Mouse (Mus musculus) myocyte (in vitro differentiated cells): ENCODE measurements around the gene Ptprb. TPM values are rescaled to one million over a fixed set of nuclear protein-coding genes. Genes with fewer than 3 reads are reported as not detected.

Source experiments
- H3K27me3 ChIP-seq: one replicate; pipeline ENCODE4 v1.6.1; 2011; ENCODE audit not compliant: control insufficient read depth, insufficient read depth, insufficient read length
- H3K36me3 ChIP-seq: one replicate; pipeline ENCODE4 v1.6.1; 2011; ENCODE audit not compliant: control insufficient read depth, insufficient read depth
- H3K4me2 ChIP-seq: one replicate; pipeline ENCODE4 v1.6.1; 2011; ENCODE audit warnings: low read depth, control low read depth
- H3K4me3 ChIP-seq: one replicate; pipeline ENCODE4 v1.5.1; 2011; ENCODE audit warnings: mild to moderate bottlenecking, control low read depth, moderate library complexity
- H3K79me2 ChIP-seq: one replicate; pipeline ENCODE4 v1.6.1; 2011; ENCODE audit not compliant: control insufficient read depth, insufficient read depth
- H3ac ChIP-seq: one replicate; pipeline ENCODE4 v1.6.1; 2011; ENCODE audit not compliant: control insufficient read depth, insufficient read length
- CEBPB ChIP-seq: IDR thresholded peaks from 2 replicates; pipeline ENCODE4 v1.6.1; 2011; ENCODE audit warnings: mild to moderate bottlenecking, moderate library complexity; ENCODE audit not compliant: poor library complexity, insufficient read depth, severe bottlenecking
- E2F4 ChIP-seq: IDR thresholded peaks from one replicate; pipeline ENCODE4 v1.6.1; 2011; ENCODE audit warnings: mild to moderate bottlenecking, control low read depth, moderate library complexity; ENCODE audit not compliant: insufficient read depth
- MAX ChIP-seq: IDR thresholded peaks from one replicate; pipeline ENCODE4 v1.6.1; 2011; ENCODE audit warnings: low read depth, mild to moderate bottlenecking, control low read depth
- MYOD1 ChIP-seq, 3 experiments: IDR thresholded peaks; one replicate each; pipeline ENCODE4 v1.6.1; 2011; ENCODE audit warnings: control low read depth in 2 of 3, low read depth in 2 of 3, mild to moderate bottlenecking in 2 of 3, moderate library complexity in 1 of 3; ENCODE audit not compliant: insufficient read length in 2 of 3, control insufficient read depth in 1 of 3
- MYOG ChIP-seq, 3 experiments: IDR thresholded peaks; one replicate each; pipeline ENCODE4 v1.6.1; 2011; ENCODE audit warnings: control low read depth in 2 of 3, low read depth in 2 of 3, mild to moderate bottlenecking in 2 of 3; ENCODE audit not compliant: insufficient read length in 2 of 3, control insufficient read depth in 1 of 3, insufficient read depth in 1 of 3
- POLR2A ChIP-seq: IDR thresholded peaks from one replicate; pipeline ENCODE4 v1.6.1; 2011; ENCODE audit warnings: low read depth, mild to moderate bottlenecking, control low read depth, moderate library complexity; ENCODE audit not compliant: insufficient read length
- POLR2AphosphoS2 ChIP-seq: IDR thresholded peaks from one replicate; pipeline ENCODE4 v1.6.1; 2011; ENCODE audit warnings: low read depth, control low read depth; ENCODE audit not compliant: insufficient read length
- REST ChIP-seq: IDR thresholded peaks from one replicate; pipeline ENCODE4 v1.6.1; 2011; ENCODE audit warnings: mild to moderate bottlenecking, control low read depth, moderate library complexity; ENCODE audit not compliant: insufficient read depth, insufficient read length
- SRF ChIP-seq: IDR thresholded peaks from one replicate; pipeline ENCODE4 v1.6.1; 2011; ENCODE audit warnings: low read depth; ENCODE audit not compliant: control insufficient read depth, insufficient read length
- TCF12 ChIP-seq: IDR thresholded peaks from one replicate; pipeline ENCODE4 v1.6.1; 2011; ENCODE audit warnings: mild to moderate bottlenecking, control low read depth; ENCODE audit not compliant: poor library complexity, insufficient read depth, severe bottlenecking
- TCF3 ChIP-seq: IDR thresholded peaks from one replicate; pipeline ENCODE4 v1.6.1; 2011; ENCODE audit warnings: low read depth, control low read depth; ENCODE audit not compliant: insufficient read length
- USF1 ChIP-seq: IDR thresholded peaks from one replicate; pipeline ENCODE4 v1.6.1; 2011; ENCODE audit warnings: low read depth, mild to moderate bottlenecking, control low read depth, moderate library complexity
- polyA plus RNA-seq: library from polyadenylated mRNA; unstranded; fragments of >200 nt; fragmentation: generic; extraction: Trizol; gene quantifications from one replicate; pipeline ENCODE4 v1.2.1, GENCODE M21; 2012; ENCODE audit warnings: missing spikeins

Gene Ptprb
- polyA plus RNA-seq, 1 experiment = 0.01 TPM

DNA sequence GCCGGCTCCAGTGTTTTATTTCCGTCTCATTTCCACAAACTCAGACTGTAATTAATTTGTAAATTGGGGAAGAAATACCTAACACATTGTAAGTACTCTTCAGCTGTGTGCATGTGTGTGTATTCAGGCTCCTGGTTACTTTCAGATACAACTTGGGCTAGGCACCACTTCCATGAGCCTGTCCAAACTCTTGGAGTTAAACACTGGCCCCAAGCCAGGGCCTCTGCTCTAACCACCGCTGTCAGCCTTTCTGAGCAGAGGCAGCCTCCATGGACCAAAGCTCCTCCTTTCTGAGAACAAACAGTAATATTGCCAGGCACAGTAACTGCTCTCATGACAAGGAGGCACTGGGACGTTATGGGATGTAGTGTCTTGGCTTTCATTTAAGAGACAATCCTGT, 101.5 kb downstream of the Ptprb start:
- H3K79me2 ChIP-seq = no peaks in the 10 kb centered on the region
- H3K36me3 ChIP-seq = no peaks in the 10 kb centered on the region
- H3K4me2 ChIP-seq = no peak overlapping the region
- H3K4me3 ChIP-seq = no peak overlapping the region
- H3K27me3 ChIP-seq = no peaks in the 10 kb centered on the region
- TF ChIP-seq CEBPB = no peak
- TF ChIP-seq POLR2AphosphoS2 = no peak
- no peak for TF ChIP-seq MAX
- TF ChIP-seq TCF12 = no peak
- TF ChIP-seq SRF = no peak
- TF ChIP-seq USF1 = no peak
- no peak overlapping the region for H3ac ChIP-seq

DNA sequence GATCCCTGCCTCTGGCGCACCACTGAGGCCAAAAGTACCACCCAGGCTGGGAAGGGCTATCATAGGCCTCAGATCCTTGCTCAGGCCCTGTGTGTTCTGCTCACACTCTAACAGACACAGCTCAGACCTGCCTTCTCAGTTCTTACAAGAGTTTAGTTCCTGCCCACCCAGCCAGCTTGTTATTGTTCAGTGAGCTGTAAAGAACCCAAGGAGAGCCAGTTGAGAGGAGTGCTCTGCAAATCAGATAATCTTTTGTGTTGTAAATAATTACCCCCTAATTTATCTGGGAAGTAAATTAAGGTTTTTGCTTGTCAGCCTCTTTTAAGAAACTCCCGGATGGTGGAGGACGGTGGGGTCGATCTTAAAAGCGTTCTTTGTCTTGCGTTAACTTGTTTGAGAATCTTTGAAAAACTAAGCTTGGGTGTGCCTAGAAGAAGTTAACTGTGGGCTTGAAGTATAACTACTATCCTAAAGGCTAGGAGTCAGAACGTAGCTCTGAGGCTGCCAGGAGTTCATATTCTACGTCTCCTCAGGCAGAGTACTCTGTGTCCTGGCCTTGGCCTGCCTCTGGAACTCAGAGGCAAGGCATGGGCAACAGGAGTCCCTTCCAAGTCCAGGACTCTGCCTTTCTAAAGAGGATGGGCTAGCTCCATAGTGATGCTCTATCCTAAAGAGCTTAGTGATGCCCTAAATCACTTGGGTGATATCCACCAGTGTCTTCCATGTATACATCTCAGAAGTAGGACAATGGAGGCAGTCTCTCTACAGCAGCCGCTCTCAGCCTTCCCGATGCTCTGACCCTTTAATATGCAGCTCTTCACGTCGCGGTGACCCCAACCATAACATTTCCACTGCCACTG, 107.7 kb downstream of the Ptprb start:
- no peak overlapping the region for H3K4me3 ChIP-seq
- H3K36me3 ChIP-seq = no peaks in the 10 kb centered on the region
- H3K79me2 ChIP-seq = no peaks in the 10 kb centered on the region
- no peak overlapping the region for H3ac ChIP-seq
- H3K27me3 ChIP-seq = no peaks in the 10 kb centered on the region
- TF ChIP-seq MYOG (IDR thresholded peaks at IDR 0.05; ENCODE audit: control insufficient read depth in 1 of 3, insufficient read depth in 1 of 3, insufficient read length in 2 of 3, low read depth in 2 of 3) (no peak), TCF12 (no peak), USF1 (no peak), MYOD1 (IDR thresholded peaks at IDR 0.05; ENCODE audit: control insufficient read depth in 1 of 3, insufficient read length in 2 of 3, low read depth in 2 of 3) (no peak), REST (no peak), CEBPB (no peak), TCF3 (no peak), POLR2AphosphoS2 (no peak), POLR2A (no peak), MAX (no peak), E2F4 (no peak), SRF (no peak)
- H3K4me2 ChIP-seq = no peak overlapping the region

DNA sequence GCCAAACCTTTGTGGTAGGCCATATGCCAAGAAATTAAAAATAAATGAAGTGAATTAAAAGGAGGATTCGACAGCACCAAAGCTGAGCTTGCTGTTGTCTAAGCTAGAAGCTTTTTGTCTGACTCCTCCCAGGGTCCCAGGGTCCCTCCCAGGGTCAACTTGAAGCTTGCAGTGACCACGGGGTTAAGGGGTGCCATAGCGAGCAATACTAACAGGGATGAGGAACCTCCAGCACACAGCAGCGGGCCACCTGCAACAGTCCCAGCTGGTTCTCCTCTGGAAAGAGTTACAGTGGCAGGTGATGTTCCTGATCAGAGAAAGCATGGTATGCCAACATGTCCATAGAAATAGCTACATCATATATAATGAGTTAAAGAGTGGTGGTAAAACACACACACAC, 109.1 kb downstream of the Ptprb start:
- Histone ChIP-seq H3K36me3 (no peaks in the 10 kb centered on the region), H3ac (no peak overlapping the region), H3K4me3 (no peak overlapping the region), H3K27me3 (no peaks in the 10 kb centered on the region), H3K4me2 (no peak overlapping the region), H3K79me2 (no peaks in the 10 kb centered on the region)
- TF ChIP-seq POLR2A (no peak), E2F4 (no peak), POLR2AphosphoS2 (no peak), TCF12 (no peak), SRF (no peak), USF1 (no peak), MYOG (IDR thresholded peaks at IDR 0.05; ENCODE audit: control insufficient read depth in 1 of 3, insufficient read depth in 1 of 3, insufficient read length in 2 of 3, low read depth in 2 of 3) (no peak), CEBPB (no peak), TCF3 (no peak)

GRCm38 (mm10) chr10:116386391-116386885, 111.1 kb downstream of the Ptprb start:
- Histone ChIP-seq H3K4me3 (no peak overlapping the region), H3ac (no peak overlapping the region), H3K79me2 (no peaks in the 10 kb centered on the region), H3K27me3 (no peaks in the 10 kb centered on the region), H3K36me3 (no peaks in the 10 kb centered on the region), H3K4me2 (no peak overlapping the region)
- no peak for TF ChIP-seq TCF12
- no peak for TF ChIP-seq TCF3
- TF ChIP-seq POLR2AphosphoS2 = no peak
- TF ChIP-seq USF1 = no peak
- TF ChIP-seq POLR2A = no peak
- TF ChIP-seq MAX = no peak
- TF ChIP-seq MYOG (IDR thresholded peaks at IDR 0.05; ENCODE audit: control insufficient read depth in 1 of 3, insufficient read depth in 1 of 3, insufficient read length in 2 of 3, low read depth in 2 of 3) = no peak
- TF ChIP-seq SRF = no peak
- no peak for TF ChIP-seq E2F4

DNA sequence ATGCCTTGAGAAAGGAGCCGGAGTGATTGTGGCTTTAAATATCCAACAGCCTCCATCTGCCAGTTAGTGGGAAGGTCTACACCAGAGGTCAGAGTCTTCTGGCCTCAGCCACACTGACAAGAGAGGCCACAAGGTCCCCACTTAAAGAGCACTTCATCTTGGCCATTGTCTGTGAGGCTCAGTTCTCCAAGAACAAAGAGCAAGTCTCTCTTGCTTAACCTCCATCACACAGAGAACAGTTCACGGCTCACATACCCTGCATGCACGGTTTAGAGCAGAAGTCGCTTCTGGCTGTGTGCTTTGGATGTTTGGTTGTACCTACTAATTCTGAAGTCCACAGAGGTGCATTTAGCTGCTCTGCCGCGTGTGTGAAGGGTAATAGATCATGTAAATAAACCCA, 113.5 kb downstream of the Ptprb start:
- TF ChIP-seq USF1 (no peak), POLR2A (no peak), TCF3 (no peak), MAX (no peak), TCF12 (no peak), SRF (no peak), CEBPB (no peak), POLR2AphosphoS2 (no peak), MYOG (IDR thresholded peaks at IDR 0.05; ENCODE audit: control insufficient read depth in 1 of 3, insufficient read depth in 1 of 3, insufficient read length in 2 of 3, low read depth in 2 of 3) (no peak), REST (no peak), MYOD1 (IDR thresholded peaks at IDR 0.05; ENCODE audit: control insufficient read depth in 1 of 3, insufficient read length in 2 of 3, low read depth in 2 of 3) (no peak), E2F4 (no peak)
- no peak overlapping the region for H3ac ChIP-seq
- no peaks in the 10 kb centered on the region for H3K36me3 ChIP-seq
- no peaks in the 10 kb centered on the region for H3K27me3 ChIP-seq
- no peak overlapping the region for H3K4me2 ChIP-seq
- H3K4me3 ChIP-seq = no peak overlapping the region
- H3K79me2 ChIP-seq = no peaks in the 10 kb centered on the region
